Mouse (Mus musculus): ENCODE data around the gene Ddb2. TPM values are rescaled to one million over a fixed set of nuclear protein-coding genes. Genes with fewer than 3 reads are reported as not detected.
A peak's percentile ranks its signal among the peaks of the same experiment; 100 is the strongest.
"Not testable (repeated sequence)": the region's sequence is repeated elsewhere in the genome, so short reads cannot be mapped to it uniquely, and the experiment has no call there.

The Ddb2 gene
- polyA plus RNA-seq, 1 experiment: 0.57 TPM

DNA sequence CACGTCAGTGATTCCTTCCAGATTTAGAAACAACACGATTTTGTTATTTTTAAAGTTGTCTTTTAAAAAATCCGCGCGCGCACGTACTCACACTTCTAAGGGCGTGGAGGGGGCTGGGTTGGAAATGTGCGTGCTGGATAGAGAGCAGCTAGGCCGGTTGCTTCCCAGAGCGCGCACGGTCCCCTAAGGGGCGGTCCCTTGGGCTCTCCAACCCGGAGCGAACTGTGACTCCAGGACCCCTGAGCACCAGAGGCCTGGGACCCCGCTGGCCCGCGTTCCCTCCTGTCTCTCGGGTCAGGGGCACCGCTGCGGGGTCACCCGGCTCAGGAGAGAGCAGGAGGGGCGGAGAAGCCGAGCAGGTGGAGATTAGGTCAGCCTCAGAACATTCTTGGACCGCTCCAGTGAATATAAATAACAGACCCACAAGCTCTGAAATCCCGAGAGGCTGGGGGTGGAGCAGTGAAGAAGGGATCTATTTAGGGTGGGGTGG is 18.9 kb upstream of the Ddb2 start, which contains the start of gene Pacsin3:
TSS of gene Pacsin3 (plus strand) at position 294 of the 490 bp plus-strand sequence.
- H3K36me3 ChIP-seq (replicated peaks; ENCODE audit: low read length): no peaks in the 10 kb centered on the region
- H3K4me1 ChIP-seq: peaks cover 27% of the 10 kb centered on the region
- TF ChIP-seq GATA1 (IDR thresholded peaks at IDR 0.05; ENCODE audit: borderline replicate concordance, low read length) (no peak), FLI1 (IDR thresholded peaks at IDR 0.05; ENCODE audit: low read length) (no peak)
- no peaks in the 10 kb centered on the region for H3K9me3 ChIP-seq
- H3K4me3 ChIP-seq (replicated peaks): peak within 1 kb of the TSS; percentile 90
- H3K27me3 ChIP-seq (replicated peaks): peaks cover 97% of the 10 kb centered on the region

- no peak for TF ChIP-seq GATA1 (IDR thresholded peaks at IDR 0.05; ENCODE audit: borderline replicate concordance, low read length)
Observed at GRCm38 (mm10) chr2:91254725-91255380, 18.1 kb upstream of the Ddb2 start.

DNA sequence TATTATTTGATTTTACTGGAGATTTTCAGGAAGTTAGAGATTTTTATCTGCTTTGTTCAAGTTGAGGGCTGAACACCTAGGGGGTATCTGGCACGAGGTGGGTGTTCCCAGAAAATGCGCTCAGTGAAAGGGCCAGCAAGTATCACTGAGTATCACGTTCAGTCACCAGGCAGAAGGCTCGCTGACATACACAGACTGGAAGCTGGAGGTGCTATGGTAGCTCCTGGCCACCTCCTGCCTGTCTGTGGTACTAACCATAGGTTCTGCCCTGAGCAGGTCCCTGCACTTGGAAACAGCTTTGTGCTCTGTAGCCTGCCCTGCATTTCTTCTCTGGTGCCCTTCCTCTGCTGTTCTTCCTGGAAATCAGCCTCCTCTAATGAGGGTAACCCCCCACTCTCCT is 15.7 kb upstream of the Ddb2 start:
- Histone ChIP-seq H3K4me3 (replicated peaks) (no peak overlapping the region), H3K27me3 (replicated peaks) (peaks cover 70% of the 10 kb centered on the region), H3K9me3 (no peaks in the 10 kb centered on the region), H3K4me1 (peaks cover 39% of the 10 kb centered on the region), H3K36me3 (replicated peaks; ENCODE audit: low read length) (no peaks in the 10 kb centered on the region)
- no peak for TF ChIP-seq GATA1 (IDR thresholded peaks at IDR 0.05; ENCODE audit: borderline replicate concordance, low read length)
- TF ChIP-seq FLI1 (IDR thresholded peaks at IDR 0.05; ENCODE audit: low read length): no peak

More at GRCm38 (mm10) chr2:91254725-91255380, 18.1 kb upstream of the Ddb2 start:
- H3K27me3 ChIP-seq (replicated peaks): peaks cover 93% of the 10 kb centered on the region
- H3K4me1 ChIP-seq: peaks cover 33% of the 10 kb centered on the region
- H3K4me3 ChIP-seq (replicated peaks): no peak overlapping the region
- H3K36me3 ChIP-seq (replicated peaks; ENCODE audit: low read length): no peaks in the 10 kb centered on the region
- no peaks in the 10 kb centered on the region for H3K9me3 ChIP-seq

DNA sequence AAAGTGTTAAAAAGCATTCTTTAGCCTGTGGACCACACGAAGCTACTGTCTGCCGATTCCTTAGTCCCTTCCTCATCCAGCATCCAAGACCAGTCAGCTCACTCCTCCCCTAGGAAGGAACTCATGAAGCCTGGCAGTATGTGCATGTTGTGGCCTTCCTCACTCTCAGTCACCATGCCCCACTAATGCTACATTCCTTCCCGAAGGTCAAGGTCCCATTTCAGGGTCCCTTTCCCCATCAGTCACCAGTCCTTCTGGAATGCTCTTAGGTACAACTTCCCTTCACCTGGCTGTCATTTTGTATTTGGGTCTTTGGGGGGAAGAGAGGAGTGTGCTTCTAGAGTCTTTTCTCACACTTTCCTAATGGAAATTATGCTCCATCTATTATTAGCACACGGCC is 15.2 kb upstream of the Ddb2 start:
- Histone ChIP-seq H3K4me3 (replicated peaks) (no peak overlapping the region), H3K4me1 (peaks cover 34% of the 10 kb centered on the region), H3K27me3 (replicated peaks) (peaks cover 65% of the 10 kb centered on the region), H3K36me3 (replicated peaks; ENCODE audit: low read length) (no peaks in the 10 kb centered on the region), H3K9me3 (no peaks in the 10 kb centered on the region)
- no peak for TF ChIP-seq GATA1 (IDR thresholded peaks at IDR 0.05; ENCODE audit: borderline replicate concordance, low read length)
- TF ChIP-seq FLI1 (IDR thresholded peaks at IDR 0.05; ENCODE audit: low read length): no peak

DNA sequence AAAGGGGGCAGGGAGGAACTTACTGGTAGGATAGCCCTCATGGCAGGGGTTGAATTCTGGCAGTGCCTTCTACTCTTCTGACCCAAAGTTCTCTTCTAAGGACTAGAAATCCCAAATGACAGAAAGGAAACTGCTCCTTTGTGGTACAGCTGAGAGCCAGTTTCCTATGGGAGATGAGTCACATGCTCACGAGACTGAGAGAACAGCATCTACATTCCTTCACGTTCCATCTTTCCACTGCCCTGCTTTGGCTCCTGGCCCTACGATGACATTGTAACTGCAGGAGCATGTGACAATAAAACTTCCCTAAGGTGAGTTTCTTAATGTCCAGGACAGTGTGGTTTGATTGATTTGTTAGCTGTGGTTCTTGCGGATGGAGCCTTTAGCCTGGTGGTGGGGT is 11.6 kb upstream of the Ddb2 start:
- TF ChIP-seq FLI1 (IDR thresholded peaks at IDR 0.05; ENCODE audit: low read length) (no peak), GATA1 (IDR thresholded peaks at IDR 0.05; ENCODE audit: borderline replicate concordance, low read length) (no peak)
- no peaks in the 10 kb centered on the region for H3K9me3 ChIP-seq
- no peak overlapping the region for H3K4me3 ChIP-seq (replicated peaks)
- peaks cover 29% of the 10 kb centered on the region for H3K27me3 ChIP-seq (replicated peaks)
- peaks cover 37% of the 10 kb centered on the region for H3K4me1 ChIP-seq
- H3K36me3 ChIP-seq (replicated peaks; ENCODE audit: low read length): no peaks in the 10 kb centered on the region

GRCm38 (mm10) chr2:91244557-91245228 is 7.9 kb upstream of the Ddb2 start:
- Histone ChIP-seq H3K36me3 (replicated peaks; ENCODE audit: low read length) (no peaks in the 10 kb centered on the region), H3K4me1 (peaks cover 49% of the 10 kb centered on the region), H3K9me3 (no peaks in the 10 kb centered on the region), H3K4me3 (replicated peaks) (no peak overlapping the region), H3K27me3 (replicated peaks) (no peaks in the 10 kb centered on the region)
- TF ChIP-seq GATA1 (IDR thresholded peaks at IDR 0.05; ENCODE audit: borderline replicate concordance, low read length): no peak
- no peak for TF ChIP-seq FLI1 (IDR thresholded peaks at IDR 0.05; ENCODE audit: low read length)

DNA sequence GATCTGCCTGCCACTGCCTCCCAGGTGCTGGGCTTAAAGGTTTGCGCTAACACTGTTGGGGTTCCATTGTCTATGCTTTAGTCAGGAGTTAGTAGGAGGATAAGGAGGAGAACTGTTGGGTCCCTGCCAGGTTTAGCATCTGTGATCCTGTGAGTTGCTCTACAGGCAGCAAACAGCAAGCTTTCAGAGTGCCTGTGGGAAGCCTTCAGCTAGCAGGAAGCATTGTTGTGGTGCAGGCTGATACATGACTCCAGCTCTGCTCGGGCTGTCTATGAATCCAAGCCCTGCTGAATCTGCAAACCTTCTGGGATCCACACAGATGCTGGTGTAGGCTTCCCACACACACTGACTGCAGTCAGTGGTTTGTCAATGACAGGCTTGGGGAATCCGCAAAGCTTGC is 6.6 kb upstream of the Ddb2 start:
- H3K36me3 ChIP-seq (replicated peaks; ENCODE audit: low read length): no peaks in the 10 kb centered on the region
- peaks cover 47% of the 10 kb centered on the region for H3K4me1 ChIP-seq
- no peak for TF ChIP-seq GATA1 (IDR thresholded peaks at IDR 0.05; ENCODE audit: borderline replicate concordance, low read length)
- H3K9me3 ChIP-seq: no peaks in the 10 kb centered on the region
- H3K27me3 ChIP-seq (replicated peaks): no peaks in the 10 kb centered on the region
- peak overlapping the region; percentile 56 for H3K4me3 ChIP-seq (replicated peaks)

DNA sequence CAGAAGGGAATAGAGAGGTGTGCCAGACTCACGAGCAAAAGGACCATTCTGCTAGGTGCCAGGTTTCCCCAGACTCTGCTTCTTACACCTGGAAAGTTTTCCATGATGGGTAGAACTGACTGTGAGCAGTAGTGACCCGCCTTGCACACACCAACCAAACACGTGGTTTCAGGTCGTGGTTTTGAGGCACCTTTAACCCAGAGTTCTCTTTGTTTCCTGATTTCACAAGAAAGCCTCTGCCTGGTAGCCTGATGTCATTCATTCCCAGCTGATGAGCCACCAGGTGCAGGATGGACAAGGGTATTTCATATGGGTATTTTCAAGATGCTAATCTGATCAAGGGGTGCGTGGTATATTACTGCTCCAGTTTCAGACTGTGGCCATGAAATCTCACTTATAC is 5.8 kb upstream of the Ddb2 start:
- Histone ChIP-seq H3K36me3 (replicated peaks; ENCODE audit: low read length) (no peaks in the 10 kb centered on the region), H3K27me3 (replicated peaks) (no peaks in the 10 kb centered on the region)
- TF ChIP-seq FLI1 (IDR thresholded peaks at IDR 0.05; ENCODE audit: low read length): no peak
- no peak for TF ChIP-seq GATA1 (IDR thresholded peaks at IDR 0.05; ENCODE audit: borderline replicate concordance, low read length)

DNA sequence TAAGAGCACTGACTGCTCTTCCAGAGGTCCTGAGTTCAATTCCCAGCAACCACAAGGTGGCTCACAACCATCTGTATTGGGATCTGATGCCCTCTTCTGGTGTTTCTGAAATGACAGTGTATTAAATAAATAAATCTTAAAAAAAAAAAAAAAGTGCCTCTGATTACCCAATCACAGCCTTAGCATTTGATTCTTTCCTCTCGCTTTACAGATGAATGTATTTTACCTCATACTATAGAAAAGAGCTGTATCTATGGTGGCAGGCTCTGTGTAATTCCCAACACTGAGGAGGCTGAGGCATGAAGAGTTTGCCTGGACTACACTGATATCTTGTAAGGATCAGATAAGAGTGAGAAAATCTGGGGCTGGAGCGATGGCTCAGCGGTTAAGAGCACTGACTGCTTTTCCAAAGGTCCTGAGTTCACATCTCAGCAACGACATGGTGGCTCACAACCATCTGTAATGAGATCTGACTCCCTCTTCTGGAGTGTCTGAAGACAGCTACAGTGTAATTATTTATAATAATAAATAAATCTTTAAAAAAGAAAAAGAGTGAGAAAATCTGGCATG is 814 bp upstream of the Ddb2 start:
- H3K36me3 ChIP-seq (replicated peaks; ENCODE audit: low read length); H3K9me3 ChIP-seq; H3K27me3 ChIP-seq (replicated peaks): not testable (repeated sequence)
- H3K4me3 ChIP-seq (replicated peaks): peak overlapping the region; percentile 96
- H3K4me1 ChIP-seq: peaks cover 25% of the 10 kb centered on the region

More for the DNA sequence above, 5.8 kb upstream of the Ddb2 start:
- H3K4me1 ChIP-seq: peaks cover 45% of the 10 kb centered on the region
- H3K4me3 ChIP-seq (replicated peaks): no peak overlapping the region
- H3K9me3 ChIP-seq: no peaks in the 10 kb centered on the region

DNA sequence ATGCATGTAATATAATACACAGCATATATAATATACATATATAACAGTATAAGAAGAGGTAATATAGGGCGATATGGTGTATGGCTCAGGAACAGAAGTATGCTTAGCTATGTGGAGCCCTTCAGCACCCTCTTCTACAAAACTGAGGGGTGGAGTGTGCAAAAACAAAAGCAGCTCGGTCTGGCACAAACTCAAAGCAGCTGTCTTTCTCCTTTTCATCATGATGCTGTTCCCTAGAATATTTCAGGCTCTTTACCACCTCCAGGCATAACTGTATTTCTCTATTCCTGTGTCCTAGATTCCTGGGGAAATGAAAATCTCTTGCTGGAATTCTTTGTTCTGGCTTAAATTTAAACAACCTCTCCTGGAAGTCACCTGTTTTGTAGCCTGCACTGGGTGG is 7.0 kb downstream of the Ddb2 start:
- no peaks in the 10 kb centered on the region for H3K4me1 ChIP-seq
- no peaks in the 10 kb centered on the region for H3K9me3 ChIP-seq
- peaks cover 5% of the 10 kb centered on the region for H3K36me3 ChIP-seq (replicated peaks; ENCODE audit: low read length)
- TF ChIP-seq GATA1 (IDR thresholded peaks at IDR 0.05; ENCODE audit: borderline replicate concordance, low read length) (no peak), FLI1 (IDR thresholded peaks at IDR 0.05; ENCODE audit: low read length) (no peak)
- no peak overlapping the region for H3K4me3 ChIP-seq (replicated peaks)
- H3K27me3 ChIP-seq (replicated peaks): no peaks in the 10 kb centered on the region

All from megakaryocyte, embryonic 14.5 days (primary cell).